Mouse (Mus musculus) testis, adult 2 months (tissue): Measurements from ENCODE around the gene Sema6d. TPM values are rescaled to one million over a fixed set of nuclear protein-coding genes. Genes with fewer than 3 reads are reported as not detected.

Source experiments
- H3K27ac ChIP-seq: fragments of 200-500 bp; 2 replicates; pipeline ENCODE4 v1.5.1; 2012; ENCODE audit warnings: low read depth, low read length; ENCODE audit not compliant: control insufficient read depth, insufficient read depth
- H3K27me3 ChIP-seq: fragments of 200-500 bp; 2 replicates; pipeline ENCODE4 v1.6.1; 2012; ENCODE audit warnings: mild to moderate bottlenecking, low read length, moderate library complexity; ENCODE audit not compliant: control insufficient read depth, insufficient read depth
- H3K36me3 ChIP-seq: fragments of 200-500 bp; 2 replicates; pipeline ENCODE4 v1.6.1; 2012; ENCODE audit warnings: mild to moderate bottlenecking, low read length; ENCODE audit not compliant: control insufficient read depth, insufficient read depth
- H3K4me1 ChIP-seq: fragments of 200-500 bp; 2 replicates; pipeline ENCODE4 v1.6.1; 2012; ENCODE audit warnings: low read length; ENCODE audit not compliant: control insufficient read depth, insufficient read depth
- H3K4me3 ChIP-seq: fragments of 200-500 bp; 2 replicates; pipeline ENCODE4 v1.5.1; 2012; ENCODE audit warnings: low read depth, mild to moderate bottlenecking, low read length, moderate library complexity, mixed read lengths; ENCODE audit not compliant: control insufficient read depth
- CTCF ChIP-seq: fragments of 200-500 bp; IDR thresholded peaks from 2 replicates; pipeline ENCODE4 v1.5.1; 2012; ENCODE audit warnings: low read depth, mild to moderate bottlenecking, inconsistent platforms, low read length, moderate library complexity; ENCODE audit not compliant: control insufficient read depth, insufficient read depth, insufficient replicate concordance
- POLR2A ChIP-seq: fragments of 200-500 bp; IDR thresholded peaks from 2 replicates; pipeline ENCODE4 v1.6.1; 2012; ENCODE audit warnings: low read depth, mild to moderate bottlenecking, inconsistent platforms, low read length, moderate library complexity; ENCODE audit not compliant: control insufficient read depth
- polyA plus RNA-seq: library from polyadenylated mRNA; depleted of rRNA; stranded (reverse); fragments of >200 nt; gene quantifications from 2 replicates; pipeline ENCODE4 v1.2.3, GENCODE M21; 2012

Gene Sema6d
- polyA plus RNA-seq, 1 experiment, result 1.0 TPM

- H3K36me3 ChIP-seq, result no peaks in the 10 kb centered on the region
- no peaks in the 10 kb centered on the region for H3K4me1 ChIP-seq
- H3K27ac ChIP-seq, result no peak overlapping the region
- H3K27me3 ChIP-seq, result no peaks in the 10 kb centered on the region
- no peak overlapping the region for H3K4me3 ChIP-seq
- TF ChIP-seq POLR2A (no peak), CTCF (no peak)
These were observed 307.0 kb downstream of the Sema6d start for GRCm38 (mm10) chr2:124396733-124397132.

GRCm38 (mm10) chr2:124397304-124397703 lies 307.5 kb downstream of the Sema6d start:
- Histone ChIP-seq H3K36me3 (no peaks in the 10 kb centered on the region), H3K27me3 (no peaks in the 10 kb centered on the region), H3K4me1 (no peaks in the 10 kb centered on the region), H3K4me3 (no peak overlapping the region), H3K27ac (no peak overlapping the region)
- TF ChIP-seq CTCF (no peak), POLR2A (no peak)

GRCm38 (mm10) chr2:124399611-124400010 lies 309.8 kb downstream of the Sema6d start:
- no peaks in the 10 kb centered on the region for H3K36me3 ChIP-seq
- no peak overlapping the region for H3K27ac ChIP-seq
- H3K27me3 ChIP-seq, result no peaks in the 10 kb centered on the region
- H3K4me1 ChIP-seq, result no peaks in the 10 kb centered on the region
- TF ChIP-seq POLR2A (no peak), CTCF (no peak)
- H3K4me3 ChIP-seq, result no peak overlapping the region

GRCm38 (mm10) chr2:124401727-124402380 lies 312.1 kb downstream of the Sema6d start:
- H3K36me3 ChIP-seq, result no peaks in the 10 kb centered on the region
- H3K27me3 ChIP-seq, result no peaks in the 10 kb centered on the region
- H3K27ac ChIP-seq, result no peak overlapping the region
- TF ChIP-seq CTCF, result no peak
- TF ChIP-seq POLR2A, result no peak
- no peak overlapping the region for H3K4me3 ChIP-seq
- H3K4me1 ChIP-seq, result no peaks in the 10 kb centered on the region

- Histone ChIP-seq H3K27me3 (no peaks in the 10 kb centered on the region), H3K4me3 (no peak overlapping the region), H3K36me3 (no peaks in the 10 kb centered on the region), H3K27ac (no peak overlapping the region), H3K4me1 (no peaks in the 10 kb centered on the region)
- TF ChIP-seq POLR2A (no peak), CTCF (no peak)
These were observed 313.8 kb downstream of the Sema6d start for GRCm38 (mm10) chr2:124403571-124403970.

- H3K27me3 ChIP-seq, result no peaks in the 10 kb centered on the region
- H3K4me3 ChIP-seq, result no peak overlapping the region
- H3K4me1 ChIP-seq, result no peaks in the 10 kb centered on the region
- TF ChIP-seq POLR2A (no peak), CTCF (no peak)
- no peak overlapping the region for H3K27ac ChIP-seq
- H3K36me3 ChIP-seq, result no peaks in the 10 kb centered on the region
These were observed 314.2 kb downstream of the Sema6d start for GRCm38 (mm10) chr2:124403981-124404380.

GRCm38 (mm10) chr2:124404631-124405562 lies 315.1 kb downstream of the Sema6d start:
- H3K27me3 ChIP-seq, result no peaks in the 10 kb centered on the region
- no peaks in the 10 kb centered on the region for H3K36me3 ChIP-seq
- H3K4me3 ChIP-seq, result no peak overlapping the region
- TF ChIP-seq POLR2A, result no peak
- TF ChIP-seq CTCF, result no peak
- H3K27ac ChIP-seq, result no peak overlapping the region
- H3K4me1 ChIP-seq, result no peaks in the 10 kb centered on the region
